Mouse (Mus musculus) intestine, embryonic 15.5 days (tissue): ENCODE measurements around the gene Gm20661. TPM values are rescaled to one million over a fixed set of nuclear protein-coding genes. Genes with fewer than 3 reads are reported as not detected.

ENCODE experiments used
- ATAC-seq: fragments of 200-750 bp; cut with Nextera tagmentation; 2 replicates; pipeline ENCODE4 v1.8.0; 2017; ENCODE audit warnings: moderate TSS enrichment, moderate library complexity
- H3K27ac ChIP-seq: fragments of 300-500 bp; sonication (generic); 2 replicates; pipeline ENCODE4 v1.5.1; 2015; ENCODE audit warnings: mild to moderate bottlenecking, inconsistent platforms
- H3K27me3 ChIP-seq: fragments of 300-500 bp; sonication (generic); replicated peaks from 2 replicates; pipeline ENCODE4 v1.6.1; 2015; ENCODE audit warnings: inconsistent platforms
- H3K36me3 ChIP-seq: fragments of 300-500 bp; sonication (generic); 2 replicates; pipeline ENCODE4 v1.6.1; 2015; ENCODE audit warnings: inconsistent platforms
- H3K4me1 ChIP-seq: fragments of 300-500 bp; sonication (generic); replicated peaks from 2 replicates; pipeline ENCODE4 v1.6.1; 2015; ENCODE audit warnings: inconsistent platforms
- H3K4me2 ChIP-seq: fragments of 300-500 bp; sonication (generic); replicated peaks from 2 replicates; pipeline ENCODE4 v1.6.1; 2015; ENCODE audit warnings: mild to moderate bottlenecking, inconsistent platforms
- H3K4me3 ChIP-seq: fragments of 300-500 bp; sonication (generic); replicated peaks from 2 replicates; pipeline ENCODE4 v1.5.1; 2015; ENCODE audit warnings: inconsistent platforms
- H3K9ac ChIP-seq: fragments of 300-500 bp; sonication (generic); 2 replicates; pipeline ENCODE4 v1.6.1; 2015; ENCODE audit warnings: inconsistent platforms
- H3K9me3 ChIP-seq: fragments of 300-500 bp; sonication (generic); 2 replicates; pipeline ENCODE4 v1.6.1; 2016; ENCODE audit warnings: inconsistent platforms
- WGBS: fragments of 180-500 bp; shearing (Covaris S2); methylation state at CpG from one replicate; pipeline ENCODE4 v1.1.7; 2015; 5-methylcytosine and 5-hydroxymethylcytosine counted together
- polyA plus RNA-seq: library from polyadenylated mRNA; unstranded; fragments of >200 nt; fragmentation: Nextera tagmentation; extraction: Ambion mirVana; gene quantifications from 2 replicates; pipeline ENCODE4 v1.2.1, GENCODE M21; 2015

Gm20661 gene
- polyA plus RNA-seq, result 5.7 and 7.2 TPM in 2 replicates

DNA sequence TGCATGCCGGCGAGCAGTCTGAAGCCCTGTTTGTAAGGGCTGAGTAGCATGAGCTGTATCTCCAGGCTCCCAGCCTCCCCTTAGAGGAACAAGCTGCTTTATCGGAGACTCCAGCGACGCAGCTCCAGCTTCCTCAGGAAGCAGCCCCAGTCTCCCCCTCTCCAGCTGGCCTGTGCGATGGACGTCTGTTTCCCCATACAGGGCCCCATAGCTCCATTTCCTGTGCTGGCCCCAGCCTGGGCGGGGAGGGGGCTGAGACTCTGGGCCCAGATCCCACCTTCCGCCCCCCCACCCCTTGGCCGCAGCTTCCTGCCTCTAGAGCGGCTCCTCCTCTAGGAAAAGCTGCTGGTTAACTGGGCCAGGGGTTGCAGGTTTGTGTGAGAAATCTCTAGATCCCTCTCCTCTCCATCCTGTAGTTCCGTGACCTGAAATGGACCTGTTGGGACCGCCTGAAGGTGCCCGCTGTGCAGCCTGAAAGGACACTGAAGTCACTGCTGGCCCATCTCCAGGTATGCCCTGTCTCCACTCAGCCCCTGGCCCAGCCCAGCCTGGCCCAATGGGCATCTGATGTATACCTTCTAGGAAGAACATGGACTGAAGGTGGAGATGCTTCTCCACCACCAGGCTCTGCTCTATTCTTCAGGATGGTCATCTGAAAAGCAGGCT, at the start of gene Gm20661:
TSS of gene Gm20661 (plus strand) at position 378 of the 666 bp plus-strand sequence.
- H3K4me3 ChIP-seq, result peak within 1 kb of the TSS; percentile 79
- H3K27me3 ChIP-seq, result no peaks in the 10 kb centered on the region
- H3K9ac ChIP-seq, result peak within 1 kb of the TSS; percentile 77
- WGBS, result 20% methylated on average over 14 of the region's 14 CpGs
- no peaks in the 10 kb centered on the region for H3K9me3 ChIP-seq
- H3K4me2 ChIP-seq, result peak within 1 kb of the TSS; percentile 87
- H3K36me3 ChIP-seq, result no peaks in the 10 kb centered on the region
- ATAC-seq, result peak; percentile 69
- peaks cover 42% of the 10 kb centered on the region for H3K4me1 ChIP-seq
- H3K27ac ChIP-seq, result peak within 1 kb of the TSS; percentile 99

DNA sequence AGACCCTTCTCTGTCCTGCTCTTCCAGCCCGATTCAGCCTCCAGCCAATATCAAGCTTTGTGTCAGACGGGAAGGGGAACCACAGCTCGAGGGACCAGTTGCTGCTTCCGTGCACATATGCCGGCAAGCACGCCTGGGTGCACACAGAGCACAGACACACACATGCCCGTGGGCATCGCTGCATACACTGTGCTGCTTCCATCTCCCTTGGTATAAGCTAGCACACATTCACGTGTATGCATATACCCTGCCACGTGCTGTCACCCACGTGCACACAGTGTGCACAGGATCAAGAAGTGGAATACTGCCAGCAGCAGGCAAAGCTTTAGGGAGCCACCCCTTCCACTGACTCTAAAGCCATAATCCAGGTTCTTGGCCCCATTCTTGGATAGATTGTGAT, 48.7 kb upstream of the Gm20661 start:
- H3K9me3 ChIP-seq, result no peaks in the 10 kb centered on the region
- H3K27ac ChIP-seq, result no peak overlapping the region
- no peaks in the 10 kb centered on the region for H3K36me3 ChIP-seq
- H3K27me3 ChIP-seq, result peaks cover 23% of the 10 kb centered on the region
- H3K4me3 ChIP-seq, result no peak overlapping the region
- H3K4me1 ChIP-seq, result peaks cover 17% of the 10 kb centered on the region
- no peak for ATAC-seq
- no peak overlapping the region for H3K4me2 ChIP-seq
- 87% methylated on average over 11 of the region's 11 CpGs for WGBS
- no peak overlapping the region for H3K9ac ChIP-seq

DNA sequence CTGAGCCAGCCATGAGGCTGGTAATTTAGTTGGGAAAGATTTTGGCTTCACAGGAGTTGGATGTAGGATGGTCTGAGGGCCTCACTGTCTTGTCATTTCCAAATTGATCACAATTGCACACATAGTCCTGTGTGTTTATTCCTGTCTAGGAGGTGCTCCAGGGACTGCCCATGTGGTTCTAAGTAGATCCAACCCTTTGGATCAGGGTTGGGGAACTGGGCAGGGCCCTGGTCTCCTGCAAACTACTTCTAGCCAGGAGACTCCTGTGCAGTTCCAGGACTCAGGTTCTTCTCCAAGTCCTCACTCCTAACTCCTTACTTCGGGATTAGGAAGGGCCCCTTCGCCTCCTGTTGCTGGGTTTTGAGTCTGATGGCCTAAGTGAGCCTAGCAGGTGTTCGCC, 47.5 kb upstream of the Gm20661 start, which contains the start of gene Camkv:
TSS of gene Camkv (plus strand) at position 301 of the 400 bp plus-strand sequence.
- peak within 1 kb of the TSS; percentile 28 for H3K9ac ChIP-seq
- 11% methylated on average over 3 of the region's 3 CpGs for WGBS
- peaks cover 17% of the 10 kb centered on the region for H3K4me1 ChIP-seq
- H3K4me2 ChIP-seq, result peak within 1 kb of the TSS; percentile 88
- H3K27ac ChIP-seq, result no peak within 1 kb of the TSS
- H3K27me3 ChIP-seq, result peaks cover 23% of the 10 kb centered on the region
- H3K36me3 ChIP-seq, result no peaks in the 10 kb centered on the region
- peak within 1 kb of the TSS; percentile 39 for H3K4me3 ChIP-seq
- no peaks in the 10 kb centered on the region for H3K9me3 ChIP-seq
- ATAC-seq, result peak; percentile 2; the same call in 1 of the 2 replicates

GRCm38 (mm10) chr9:107935790-107936214, 47.1 kb upstream of the Gm20661 start:
- no peaks in the 10 kb centered on the region for H3K36me3 ChIP-seq
- peaks cover 23% of the 10 kb centered on the region for H3K27me3 ChIP-seq
- H3K4me1 ChIP-seq, result peaks cover 17% of the 10 kb centered on the region
- no peaks in the 10 kb centered on the region for H3K9me3 ChIP-seq
- no peak overlapping the region for H3K27ac ChIP-seq
- WGBS, result 1% methylated on average over 41 of the region's 41 CpGs
- peak overlapping the region; percentile 39 for H3K4me3 ChIP-seq
- H3K9ac ChIP-seq, result peak overlapping the region; percentile 28
- ATAC-seq, result peak; percentile 53
- H3K4me2 ChIP-seq, result peak overlapping the region; percentile 88

DNA sequence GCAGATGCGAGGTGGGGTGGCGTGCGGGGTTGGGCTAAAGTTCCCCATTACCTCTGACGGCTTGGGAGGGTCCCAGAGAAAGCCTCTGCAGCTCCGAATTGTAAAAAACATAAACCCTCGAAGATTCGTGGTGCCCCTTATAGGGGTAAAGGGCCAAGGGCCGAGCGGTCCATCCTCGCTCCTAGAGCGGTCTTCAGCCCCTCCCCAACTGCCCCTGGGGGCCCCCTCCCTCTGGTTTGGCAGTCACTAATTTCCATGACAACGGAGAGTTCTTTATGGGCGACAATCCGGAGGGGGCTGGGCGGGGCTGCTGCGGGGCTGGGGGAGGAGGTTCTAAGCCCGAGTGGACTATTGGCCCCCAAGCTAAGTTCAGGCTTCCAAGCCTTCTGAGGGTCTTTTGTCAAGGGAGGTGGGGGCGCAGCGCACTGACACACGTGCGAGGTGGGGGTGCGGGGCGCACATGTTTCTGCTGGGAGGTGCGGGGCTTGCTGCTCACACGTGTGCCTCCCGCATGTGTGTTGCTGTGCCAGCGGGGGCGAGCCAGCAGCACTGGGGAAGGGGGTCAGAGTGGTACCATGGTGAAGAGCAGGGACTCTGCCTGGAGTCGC, 46.5 kb upstream of the Gm20661 start:
- Histone ChIP-seq H3K36me3 (no peaks in the 10 kb centered on the region), H3K4me3 (peak overlapping the region; percentile 39), H3K27me3 (peaks cover 25% of the 10 kb centered on the region), H3K9me3 (no peaks in the 10 kb centered on the region), H3K4me1 (peaks cover 17% of the 10 kb centered on the region), H3K4me2 (peak overlapping the region; percentile 88), H3K9ac (peak overlapping the region; percentile 28), H3K27ac (no peak overlapping the region)
- ATAC-seq, result peak; percentile 29; the same call in 1 of the 2 replicates
- WGBS, result 5% methylated on average over 29 of the region's 29 CpGs

DNA sequence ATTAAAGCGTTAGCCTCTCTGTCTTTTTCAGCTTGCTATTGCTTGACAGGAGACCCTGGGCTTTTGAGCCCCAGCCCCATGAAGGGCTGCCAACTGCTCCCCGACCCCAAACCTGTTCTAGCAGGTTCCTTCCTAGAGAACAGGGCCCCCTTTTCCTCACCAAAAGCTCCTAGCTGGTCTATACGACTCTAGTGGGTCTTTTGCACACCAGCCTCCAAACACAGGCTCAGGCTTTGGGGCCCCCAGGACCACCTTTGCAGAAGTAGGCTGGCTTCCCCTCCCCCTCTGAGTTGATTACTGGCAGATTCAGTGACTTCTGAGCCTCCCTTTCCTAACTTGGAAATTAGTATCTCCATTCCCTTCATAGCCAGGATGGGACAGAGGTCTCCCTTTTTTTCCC, 46.0 kb upstream of the Gm20661 start:
- peaks cover 25% of the 10 kb centered on the region for H3K27me3 ChIP-seq
- no peak overlapping the region for H3K9ac ChIP-seq
- H3K4me1 ChIP-seq, result peaks cover 15% of the 10 kb centered on the region
- no peak for ATAC-seq
- no peaks in the 10 kb centered on the region for H3K9me3 ChIP-seq
- 23% methylated on average over 3 of the region's 3 CpGs for WGBS
- no peak overlapping the region for H3K27ac ChIP-seq
- peak overlapping the region; percentile 88 for H3K4me2 ChIP-seq
- no peaks in the 10 kb centered on the region for H3K36me3 ChIP-seq
- no peak overlapping the region; the same call in 1 of the 2 replicates for H3K4me3 ChIP-seq

DNA sequence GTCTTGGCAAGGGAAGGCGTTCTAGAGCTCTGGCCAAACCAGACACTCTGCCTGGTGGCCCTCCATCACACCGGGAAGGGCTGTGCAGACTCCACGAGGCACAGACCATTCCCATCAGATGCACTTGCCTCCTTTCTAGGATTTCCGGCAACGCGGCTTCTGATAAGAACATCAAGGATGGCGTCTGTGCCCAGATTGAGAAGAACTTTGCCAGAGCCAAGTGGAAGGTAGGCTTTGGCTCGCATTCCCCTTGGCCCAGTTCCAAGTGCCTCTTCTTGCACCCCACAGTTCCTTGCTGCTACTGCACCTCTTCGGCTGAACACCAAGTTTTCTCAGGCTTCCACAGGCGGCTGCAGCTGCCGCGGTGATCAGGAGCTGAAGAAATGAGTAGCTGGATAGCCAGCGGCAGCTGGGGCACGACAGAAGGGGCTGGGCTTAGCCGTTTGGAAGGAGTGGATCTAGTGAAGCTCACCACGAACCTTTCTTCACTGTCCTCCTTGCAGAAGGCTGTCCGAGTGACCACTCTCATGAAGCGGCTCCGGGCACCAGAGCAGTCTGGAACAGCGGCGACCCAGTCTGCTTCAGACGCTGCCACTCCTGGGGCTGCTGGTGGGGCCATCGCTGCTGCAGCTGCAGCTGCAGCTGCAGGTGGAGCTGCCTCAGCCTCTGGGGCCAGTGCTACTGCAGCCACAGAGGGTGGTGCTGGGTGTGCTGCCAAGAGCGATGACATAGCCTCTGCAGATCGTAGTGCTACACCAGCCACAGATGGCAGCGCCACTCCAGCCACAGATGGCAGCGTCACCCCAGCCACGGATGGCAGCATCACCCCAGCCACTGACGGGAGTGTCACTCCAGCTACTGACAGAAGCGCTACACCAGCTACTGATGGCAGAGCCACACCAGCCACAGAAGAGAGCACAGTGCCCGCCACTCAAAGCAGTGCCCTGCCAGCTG, 35.3 kb upstream of the Gm20661 start:
- Histone ChIP-seq H3K9me3 (no peaks in the 10 kb centered on the region), H3K4me3 (no peak overlapping the region), H3K4me1 (peaks cover 3% of the 10 kb centered on the region), H3K27ac (no peak overlapping the region), H3K9ac (no peak overlapping the region), H3K4me2 (no peak overlapping the region), H3K27me3 (no peaks in the 10 kb centered on the region), H3K36me3 (no peaks in the 10 kb centered on the region)
- no peak for ATAC-seq
- WGBS, result 88% methylated on average over 31 of the region's 31 CpGs

DNA sequence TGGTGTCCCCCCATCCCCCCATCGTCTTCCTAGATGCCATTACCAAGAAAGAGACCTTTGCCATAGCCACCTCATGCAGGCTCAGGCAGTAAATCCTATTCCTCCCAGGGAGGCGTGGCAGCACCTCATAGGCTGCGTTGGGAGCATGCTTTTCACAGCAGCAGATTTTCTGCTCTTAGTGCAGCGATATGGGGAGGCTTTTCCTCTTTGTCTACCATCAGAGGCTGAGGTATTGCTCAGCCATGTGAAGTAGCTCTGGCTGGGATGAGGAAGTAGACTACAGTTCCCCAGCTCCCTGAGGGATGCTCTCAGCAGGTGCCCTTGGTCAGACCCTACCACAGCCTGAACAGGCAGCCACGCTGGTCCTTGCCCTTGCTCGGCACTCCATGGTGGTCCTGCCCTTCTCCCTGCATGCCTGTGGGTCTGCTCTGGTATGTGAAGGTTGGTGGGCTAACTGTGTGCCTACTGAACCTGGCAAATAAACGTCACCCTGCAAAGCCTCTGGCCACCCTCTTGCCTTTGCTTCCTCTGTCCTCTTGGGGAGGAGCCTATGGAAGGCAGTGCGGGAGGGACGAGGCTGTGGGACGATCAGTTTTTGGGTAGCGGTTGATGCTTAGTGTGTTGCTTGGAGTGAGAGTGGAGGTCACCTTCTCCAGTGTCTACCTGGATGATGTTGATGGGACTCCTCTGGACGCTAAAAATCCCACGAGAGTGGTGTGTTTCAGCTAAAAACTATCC, 33.5 kb upstream of the Gm20661 start:
- Histone ChIP-seq H3K9me3 (no peaks in the 10 kb centered on the region), H3K4me1 (peaks cover 3% of the 10 kb centered on the region), H3K4me2 (no peak overlapping the region), H3K9ac (no peak overlapping the region), H3K27ac (no peak overlapping the region), H3K27me3 (no peaks in the 10 kb centered on the region), H3K4me3 (no peak overlapping the region), H3K36me3 (no peaks in the 10 kb centered on the region)
- ATAC-seq, result no peak
- WGBS, result 75% methylated on average over 13 of the region's 13 CpGs

DNA sequence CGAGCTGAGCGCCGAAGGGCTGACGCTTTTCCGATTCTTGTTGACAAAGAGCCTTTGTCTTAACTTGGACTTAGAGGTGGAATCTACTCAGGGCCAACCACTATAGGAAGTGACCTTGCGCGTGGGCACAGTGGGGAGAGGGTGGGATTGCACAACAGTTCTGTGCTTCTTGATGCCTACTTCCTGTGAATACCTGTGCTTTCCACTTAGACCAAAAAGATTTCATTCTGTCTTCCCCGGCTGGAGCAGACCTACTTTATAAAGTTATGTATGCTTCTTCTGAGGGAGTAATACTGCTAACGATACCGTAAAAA, 33.0 kb upstream of the Gm20661 start, which contains the start of gene Traip:
TSS of gene Traip (plus strand) at position 215 of the 314 bp plus-strand sequence.
- H3K36me3 ChIP-seq, result no peaks in the 10 kb centered on the region
- H3K27ac ChIP-seq, result peak within 1 kb of the TSS; percentile 74
- no peaks in the 10 kb centered on the region for H3K27me3 ChIP-seq
- ATAC-seq, result no peak
- peak within 1 kb of the TSS; percentile 53 for H3K9ac ChIP-seq
- peak within 1 kb of the TSS; percentile 75 for H3K4me2 ChIP-seq
- peak within 1 kb of the TSS; percentile 68 for H3K4me3 ChIP-seq
- H3K9me3 ChIP-seq, result no peaks in the 10 kb centered on the region
- WGBS, result 87% methylated on average over 10 of the region's 10 CpGs
- peaks cover 3% of the 10 kb centered on the region for H3K4me1 ChIP-seq

DNA sequence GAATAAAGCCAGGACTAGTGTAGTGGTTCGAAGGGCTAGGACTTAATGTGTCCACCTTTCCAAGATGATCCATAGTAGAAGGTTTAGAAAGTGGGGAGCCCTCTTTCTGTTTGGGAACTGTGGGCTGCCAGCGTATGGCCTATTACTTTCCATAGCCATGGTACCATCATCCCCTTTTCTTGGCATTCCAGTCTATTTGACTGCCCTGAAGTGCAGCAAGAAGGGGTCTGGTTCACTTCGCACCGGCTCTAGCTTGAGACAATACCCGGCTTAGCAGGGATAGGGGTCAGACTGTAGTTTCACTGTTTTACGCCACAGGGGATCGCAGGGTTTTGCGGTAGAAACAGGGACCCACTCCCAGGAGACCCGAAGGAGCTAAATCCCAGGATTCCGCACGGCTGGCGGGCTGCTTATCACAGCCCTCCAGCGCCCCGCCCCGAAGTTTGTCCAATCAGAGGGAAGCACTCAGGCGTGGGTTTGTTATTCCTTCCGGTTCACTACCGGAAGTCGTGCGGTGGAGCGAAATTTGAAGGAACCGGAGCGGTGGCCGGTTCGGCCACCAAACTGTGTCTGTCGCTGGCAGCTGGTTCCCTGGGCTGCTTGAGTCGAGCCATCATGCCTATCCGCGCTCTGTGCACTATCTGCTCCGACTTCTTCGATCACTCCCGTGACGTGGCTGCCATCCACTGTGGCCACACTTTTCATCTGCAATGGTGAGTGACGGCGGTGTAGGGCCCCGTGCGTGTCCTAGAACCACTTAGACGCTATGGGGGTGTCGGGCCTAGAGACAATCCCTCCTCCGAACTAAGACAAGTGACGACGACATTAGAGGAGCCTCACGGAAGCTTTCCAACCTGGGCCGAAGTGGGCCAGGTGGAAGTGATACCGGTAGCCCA, 32.1 kb upstream of the Gm20661 start:
- Histone ChIP-seq H3K9ac (peak overlapping the region; percentile 53), H3K4me3 (peak overlapping the region; percentile 68), H3K27me3 (no peaks in the 10 kb centered on the region), H3K4me1 (peaks cover 3% of the 10 kb centered on the region), H3K4me2 (peak overlapping the region; percentile 75), H3K36me3 (no peaks in the 10 kb centered on the region), H3K9me3 (no peaks in the 10 kb centered on the region), H3K27ac (peak overlapping the region; percentile 74)
- peak; percentile 95 for ATAC-seq
- WGBS, result 21% methylated on average over 45 of the region's 45 CpGs
